Mouse (Mus musculus): ENCODE data around the gene Phf21a.
"Not testable (repeated sequence)": the region's sequence is repeated elsewhere in the genome, so short reads cannot be mapped to it uniquely, and the experiment has no call there.

The Phf21a gene

GRCm38 (mm10) chr2:92386821-92387570 lies 294.1 kb downstream of the Phf21a start:
- DNase-seq: no peak

GRCm38 (mm10) chr2:92387646-92388045 lies 294.7 kb downstream of the Phf21a start:
- no peak for DNase-seq

DNA sequence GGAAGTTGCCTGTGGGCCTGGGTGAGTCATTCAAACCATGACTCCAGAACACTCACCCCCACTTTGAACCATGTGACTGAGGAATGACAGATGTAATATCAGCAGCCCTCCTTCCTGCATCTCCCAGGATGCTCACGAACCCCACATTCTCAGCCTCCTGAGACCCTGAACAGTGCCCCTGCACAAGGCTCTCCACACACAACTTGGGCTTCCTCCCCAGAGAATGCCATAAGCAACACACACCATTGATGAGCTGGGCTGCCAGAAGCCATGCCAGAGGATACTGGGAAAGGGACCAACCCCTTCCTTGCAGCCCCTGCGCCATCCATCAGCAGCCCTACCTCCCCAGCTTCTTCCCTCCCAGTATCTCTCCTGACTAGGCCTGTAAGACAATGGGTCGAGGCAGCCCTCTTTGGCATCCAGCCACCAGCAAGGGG lies 295.2 kb downstream of the Phf21a start:
- DNase-seq: no peak

- peak; percentile 85 for DNase-seq
Measured at GRCm38 (mm10) chr2:92388891-92389641, 296.1 kb downstream of the Phf21a start.

DNA sequence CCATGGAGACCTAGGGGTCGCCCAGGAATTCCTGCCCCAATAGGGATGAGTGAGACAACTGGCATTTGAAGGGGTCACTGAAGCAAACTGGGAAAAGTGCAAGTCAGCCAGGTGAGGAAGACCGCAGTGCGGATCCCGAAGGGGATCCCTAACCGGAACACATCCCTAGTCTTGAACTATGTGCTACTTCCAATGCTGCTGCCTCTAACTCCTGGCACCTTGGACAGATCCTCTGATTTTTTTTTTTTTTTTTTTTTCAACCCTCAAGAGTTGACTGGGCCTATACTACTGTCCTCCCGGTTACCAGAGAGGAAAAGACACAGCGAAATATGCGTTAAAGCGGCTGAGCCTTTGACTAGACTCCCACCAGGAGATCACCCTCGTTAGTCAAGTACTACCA lies 296.7 kb downstream of the Phf21a start:
- DNase-seq: no peak

DNA sequence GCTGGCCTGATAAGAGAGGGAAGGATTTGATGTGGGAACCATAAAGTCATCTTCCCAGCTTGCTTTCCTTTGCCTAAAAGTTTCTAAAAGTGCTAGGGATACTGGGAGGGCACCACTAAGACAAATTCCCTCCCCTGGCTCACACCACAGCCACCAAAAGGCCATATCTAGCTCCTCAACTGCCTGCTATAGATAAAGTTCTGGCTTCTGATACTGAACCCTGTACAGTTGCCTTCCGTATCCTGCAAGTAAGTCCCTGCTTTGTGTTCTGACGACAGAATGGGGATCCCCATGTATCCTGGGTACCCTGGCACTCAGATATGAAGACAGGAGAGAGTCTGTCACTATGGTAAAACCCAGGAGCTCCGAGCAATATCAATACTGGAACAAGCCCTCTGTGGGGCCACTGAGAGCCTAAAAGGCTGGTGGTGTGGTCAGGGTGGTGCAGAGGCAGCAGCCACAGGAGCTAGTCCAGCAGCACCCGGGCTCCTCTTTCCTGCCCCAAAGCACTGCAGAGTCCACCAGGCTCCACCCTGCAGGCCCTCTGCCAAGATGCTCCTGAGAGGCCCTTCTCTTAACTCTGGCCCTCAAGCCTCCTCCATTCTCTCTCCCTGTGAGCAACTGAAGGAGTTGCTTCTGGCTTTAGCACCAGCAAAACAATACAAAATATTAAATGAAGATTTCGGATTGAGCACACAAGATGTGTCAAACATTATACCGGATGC lies 297.5 kb downstream of the Phf21a start:
- DNase-seq: no peak

DNA sequence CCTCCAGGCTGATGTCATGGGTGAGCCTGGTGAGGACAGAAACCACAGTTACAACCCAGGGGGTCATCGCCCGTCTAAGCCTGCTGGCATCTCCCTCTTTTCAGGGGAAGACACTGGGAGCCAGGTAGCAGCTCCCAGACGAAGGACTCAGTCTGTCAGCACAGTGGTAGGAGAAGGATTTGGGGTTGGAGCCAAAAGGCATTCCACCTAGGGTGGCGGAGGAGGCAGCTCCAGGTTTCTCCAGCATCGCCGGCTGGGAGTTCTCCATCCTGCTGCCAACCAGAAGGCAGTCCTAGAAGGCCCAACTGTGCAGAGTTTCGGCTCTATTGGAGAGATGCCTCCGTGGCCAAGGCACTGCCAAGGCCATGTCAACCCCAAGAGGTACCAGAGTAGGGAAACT lies 298.2 kb downstream of the Phf21a start:
- no peak for DNase-seq

- DNase-seq: no peak
Measured at GRCm38 (mm10) chr2:92391703-92392317, 298.9 kb downstream of the Phf21a start.

- DNase-seq: no peak
Measured at GRCm38 (mm10) chr2:92392318-92393264, 299.7 kb downstream of the Phf21a start.

GRCm38 (mm10) chr2:92395535-92395934 lies 302.6 kb downstream of the Phf21a start:
- DNase-seq: no peak

DNA sequence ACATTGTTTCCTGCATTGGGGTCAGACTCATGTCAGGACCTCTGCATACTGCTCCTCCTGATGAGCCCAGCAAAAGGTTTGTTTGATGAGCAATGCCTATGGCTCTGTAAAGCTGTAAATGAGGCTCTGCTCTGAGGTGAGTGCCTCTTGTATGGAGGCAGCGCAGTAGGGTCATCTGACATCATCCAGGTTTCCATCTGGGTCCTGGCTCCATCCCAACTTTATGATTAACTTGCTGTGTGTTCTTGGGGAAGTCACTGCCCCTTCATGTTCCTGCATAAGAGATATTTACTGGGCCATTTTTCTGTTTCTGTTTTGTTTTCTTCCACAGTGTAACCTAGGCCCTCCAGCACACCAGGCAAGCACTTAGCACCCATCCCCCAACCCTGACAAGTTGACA lies 304.5 kb downstream of the Phf21a start:
- no peak for DNase-seq

GRCm38 (mm10) chr2:92399877-92400276 lies 307.0 kb downstream of the Phf21a start:
- DNase-seq: not testable (repeated sequence)

DNA sequence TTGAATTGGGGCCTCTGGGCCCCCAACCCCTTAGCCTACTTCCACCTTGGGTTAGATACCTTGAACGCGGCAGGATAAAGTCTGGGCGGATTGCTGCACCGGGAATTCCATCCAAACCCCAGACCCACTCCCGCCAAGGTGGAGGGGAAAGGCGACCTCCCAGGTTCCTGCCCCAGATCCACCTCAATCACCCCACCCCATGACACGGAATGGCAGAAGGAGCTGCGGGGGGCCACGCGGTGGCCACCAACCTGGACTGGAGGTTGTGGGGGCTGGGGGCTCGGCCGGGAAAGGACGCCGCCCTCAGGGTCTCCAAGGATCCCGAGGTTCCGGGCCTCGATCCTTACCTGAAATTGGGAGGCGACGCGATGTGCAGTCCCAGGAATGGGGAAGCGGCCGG lies 307.8 kb downstream of the Phf21a start:
- DNase-seq: no peak

DNA sequence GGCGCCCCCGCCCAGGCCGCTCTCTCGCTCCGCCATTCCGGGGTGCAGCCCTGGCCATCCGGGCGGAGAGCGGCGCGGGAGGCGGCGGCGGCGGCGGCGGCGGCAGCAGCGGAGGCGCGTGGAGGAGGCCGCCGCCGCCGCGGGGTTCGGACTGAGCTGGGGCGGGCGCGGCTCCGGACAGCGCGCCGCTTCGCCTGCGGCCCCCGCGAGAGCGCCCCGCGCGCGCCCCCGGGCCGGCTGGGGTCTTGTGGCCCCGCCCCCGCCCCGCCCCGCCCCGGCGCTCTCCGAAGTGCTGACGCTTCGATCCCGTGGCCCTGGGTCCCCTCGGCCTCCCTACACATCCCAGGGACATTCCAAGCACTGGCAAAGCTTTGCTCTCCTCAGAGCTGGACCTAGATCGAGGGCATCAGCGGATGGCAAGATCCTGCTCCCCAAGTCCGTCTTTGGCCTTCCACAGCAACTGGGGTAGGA lies 308.2 kb downstream of the Phf21a start, which contains the start of gene Mapk8ip1:
TSS of gene Mapk8ip1 (minus strand) at position 173 of the 471 bp plus-strand sequence.
- no peak for DNase-seq

- DNase-seq: peak; percentile 84
Measured at GRCm38 (mm10) chr2:92402591-92403326, 309.8 kb downstream of the Phf21a start.

DNA sequence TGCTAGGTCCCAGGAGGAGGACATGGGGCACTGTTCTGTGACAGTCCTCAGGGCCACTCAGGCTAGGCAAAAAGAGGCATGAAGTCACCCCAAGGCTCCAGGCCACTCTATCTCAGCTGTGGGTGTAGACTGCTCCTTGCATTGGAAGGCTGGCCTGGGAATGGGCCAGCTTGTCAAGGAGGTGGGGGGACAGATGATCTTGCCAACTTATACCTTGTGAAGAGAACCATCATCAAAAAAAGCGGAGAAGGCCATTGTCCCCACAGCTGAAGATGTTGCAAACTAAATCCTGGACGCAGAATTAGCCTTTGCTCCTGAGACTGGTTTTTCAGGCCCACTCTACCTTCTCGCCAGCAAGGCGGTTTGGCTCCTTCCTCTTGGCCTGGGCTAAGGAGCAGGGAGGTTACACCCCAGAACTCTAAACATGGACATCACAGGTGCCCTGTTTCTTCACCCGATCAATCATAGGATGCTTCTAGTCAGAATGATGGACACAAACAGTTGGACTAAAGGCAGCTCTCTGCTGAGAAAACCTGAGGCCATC lies 310.9 kb downstream of the Phf21a start:
- no peak for DNase-seq

DNA sequence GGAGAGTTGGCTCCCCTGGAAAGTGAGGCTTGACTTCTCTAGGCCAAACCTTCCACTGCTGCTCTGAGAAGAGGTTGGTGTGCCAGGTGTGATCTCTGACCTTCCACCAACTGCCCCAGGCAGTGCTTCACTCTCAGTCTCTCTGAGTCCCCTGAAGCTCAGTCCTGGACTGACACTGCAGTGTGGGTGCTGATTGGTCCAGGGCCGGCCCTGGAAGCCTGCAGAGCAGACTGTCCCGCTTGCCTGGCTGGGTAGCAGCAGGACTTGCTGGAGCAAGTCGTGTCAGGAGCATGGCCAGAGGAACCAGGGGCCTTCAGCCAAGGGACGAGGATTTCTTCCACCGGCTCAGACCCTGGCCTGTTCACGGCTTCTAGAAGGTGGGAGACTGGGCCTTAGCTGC lies 311.8 kb downstream of the Phf21a start:
- DNase-seq: no peak

DNA sequence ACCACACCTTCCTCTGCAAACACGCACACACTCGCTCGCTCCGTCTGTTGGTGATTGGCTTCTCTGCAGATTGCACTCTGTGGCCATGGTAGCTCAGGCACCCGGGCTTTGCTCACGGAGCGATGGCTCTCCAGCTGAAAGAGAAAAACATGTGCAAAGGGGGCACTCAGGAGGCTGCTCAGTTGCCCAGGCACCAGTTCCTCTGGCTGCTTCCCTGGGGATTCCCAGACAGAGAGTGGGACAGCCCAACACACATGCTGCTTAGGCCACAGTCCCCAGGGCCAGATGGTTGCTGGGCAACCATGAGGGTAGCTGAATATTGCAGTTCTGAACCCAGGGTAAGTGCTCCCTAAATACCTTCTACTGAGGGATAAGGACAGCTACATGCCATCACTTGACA lies 312.8 kb downstream of the Phf21a start:
- no peak for DNase-seq

- no peak for DNase-seq
Measured at GRCm38 (mm10) chr2:92408309-92409045, 315.6 kb downstream of the Phf21a start.

GRCm38 (mm10) chr2:92411705-92412104 lies 318.8 kb downstream of the Phf21a start:
- peak; percentile 75 for DNase-seq
